Mouse (Mus musculus): Measurements from ENCODE around the gene Cysrt1. TPM values are rescaled to one million over a fixed set of nuclear protein-coding genes. Genes with fewer than 3 reads are reported as not detected.
A peak's percentile ranks its signal among the peaks of the same experiment; 100 is the strongest.

The Cysrt1 gene
- not detected in 2 replicates for polyA plus RNA-seq (2016; fragmentation: Nextera tagmentation; extraction: Ambion mirVana)

DNA sequence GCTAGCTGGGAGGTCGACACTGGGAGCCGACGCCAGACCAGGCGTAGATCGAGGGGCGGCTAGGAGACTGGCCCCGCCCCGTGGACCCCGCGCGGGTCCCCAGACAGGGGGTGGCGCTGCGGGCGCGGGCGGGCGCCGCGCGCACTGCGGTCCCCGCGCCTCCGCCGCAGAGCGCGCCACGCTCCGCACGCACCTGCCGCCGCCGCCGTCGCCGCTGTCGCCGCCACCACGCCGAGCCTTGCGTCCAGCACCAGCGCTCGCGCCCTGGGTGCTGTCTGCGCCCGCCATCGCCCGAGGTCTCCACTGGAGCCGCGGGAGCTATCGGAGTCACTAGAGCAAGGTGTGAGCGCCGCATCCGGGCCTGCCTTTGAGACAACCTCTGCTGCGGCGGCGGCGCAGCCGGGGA lies at the start of gene Cysrt1, which contains the start of gene Rnf208:
Gene Cysrt1 (minus strand): TSS at position 352 of the 406 bp plus-strand sequence.
Gene Rnf208 (plus strand): TSS at position 155 of the 406 bp plus-strand sequence.
- H3K27me3 ChIP-seq: peaks cover 37% of the 10 kb centered on the region
- H3K27ac ChIP-seq (replicated peaks): peak within 1 kb of the TSS; percentile 42; the same call in 1 of the 2 replicates
- peaks cover 21% of the 10 kb centered on the region; the same call in 1 of the 2 replicates for H3K36me3 ChIP-seq
- peak; percentile 51; the same call in 1 of the 2 replicates for ATAC-seq (ENCODE audit: low FRiP score, low read depth)
- no peaks in the 10 kb centered on the region for H3K9me3 ChIP-seq
- H3K4me3 ChIP-seq: peak within 1 kb of the TSS; percentile 68
- 0% methylated on average over 23 of the region's 59 CpGs for WGBS
- H3K4me1 ChIP-seq: peaks cover 30% of the 10 kb centered on the region
- peak within 1 kb of the TSS; percentile 83 for H3K9ac ChIP-seq (replicated peaks)
- H3K4me2 ChIP-seq (replicated peaks): peak within 1 kb of the TSS; percentile 94

DNA sequence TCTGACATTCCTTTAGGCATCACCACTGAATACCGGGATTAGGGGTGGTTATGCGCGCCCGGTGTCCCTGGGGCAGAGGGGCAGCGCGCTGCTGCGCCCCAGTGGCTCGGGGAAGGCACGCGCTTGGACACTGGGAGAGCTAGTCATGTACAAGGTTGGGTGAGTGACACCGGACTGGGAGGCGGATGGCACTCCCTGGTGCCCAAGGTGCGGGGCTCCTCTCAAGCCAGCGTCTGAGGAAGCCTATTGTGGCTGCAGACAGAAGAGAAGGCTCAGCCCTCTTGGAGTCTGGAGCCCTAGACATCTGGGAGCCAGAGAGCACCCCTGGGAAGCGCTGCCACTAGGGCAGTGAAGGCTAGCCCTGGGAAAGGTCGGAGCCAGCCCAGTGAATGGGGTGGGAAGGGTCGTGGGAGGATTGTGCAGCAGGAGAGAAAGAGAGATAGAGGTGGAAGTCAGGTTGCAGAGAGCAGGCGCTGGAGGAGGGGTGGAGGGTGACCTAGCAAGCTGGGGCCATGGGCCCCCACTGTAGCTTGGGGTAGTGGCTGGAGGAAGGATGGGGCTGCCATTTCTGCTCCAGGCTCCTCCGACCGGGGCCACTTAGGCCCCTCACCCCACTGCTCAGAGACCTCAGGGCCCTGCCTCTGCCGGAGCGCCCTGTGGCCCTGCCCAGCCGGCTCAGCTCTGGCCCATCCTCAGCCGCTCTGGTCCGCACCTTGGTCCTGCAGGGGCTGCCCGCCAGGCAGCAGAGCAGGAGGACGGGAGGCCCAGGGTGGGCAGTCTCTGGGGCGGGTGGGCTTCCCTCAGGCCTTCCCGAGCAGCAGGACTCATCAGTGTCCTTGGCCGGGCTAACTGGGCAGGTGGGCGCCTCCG lies 49.2 kb upstream of the Cysrt1 start:
- no peak overlapping the region for H3K27ac ChIP-seq (replicated peaks)
- peak overlapping the region; percentile 28 for H3K4me3 ChIP-seq
- H3K4me1 ChIP-seq: peaks cover 17% of the 10 kb centered on the region
- no peak; the same call in 1 of the 2 replicates for ATAC-seq (ENCODE audit: low FRiP score, low read depth)
- H3K9me3 ChIP-seq: no peaks in the 10 kb centered on the region
- H3K4me2 ChIP-seq (replicated peaks): peak overlapping the region; percentile 43
- H3K9ac ChIP-seq (replicated peaks): 0 out of 2 replicates have a peak overlapping the region, but pooled peaks have one; percentile 39
- H3K27me3 ChIP-seq: peaks cover 87% of the 10 kb centered on the region
- 0 out of 2 replicates have a peak, but pooled peaks cover 1% of the 10 kb centered on the region for H3K36me3 ChIP-seq
- 5% methylated on average over 32 of the region's 32 CpGs for WGBS

DNA sequence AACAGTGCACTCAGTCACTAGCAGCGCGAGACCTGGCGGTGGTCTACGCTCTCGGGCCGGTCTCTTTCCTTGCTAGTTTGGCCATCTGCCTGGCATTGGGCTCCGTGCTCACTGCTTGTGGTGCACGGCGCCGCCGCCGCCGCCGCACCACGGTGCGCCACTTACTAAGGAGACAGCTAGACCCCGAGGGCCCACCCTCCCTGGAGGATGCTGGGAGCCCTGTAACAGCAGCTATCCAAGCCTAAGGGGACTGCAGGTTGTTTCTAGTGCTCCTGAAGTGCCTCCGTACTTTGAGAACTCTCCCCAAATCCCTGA lies 48.5 kb upstream of the Cysrt1 start:
- H3K4me2 ChIP-seq (replicated peaks): peak overlapping the region; percentile 15
- no peaks in the 10 kb centered on the region for H3K9me3 ChIP-seq
- H3K27ac ChIP-seq (replicated peaks): no peak overlapping the region
- no peak for ATAC-seq (ENCODE audit: low FRiP score, low read depth)
- H3K36me3 ChIP-seq: peaks cover 8% of the 10 kb centered on the region
- H3K4me1 ChIP-seq: peaks cover 17% of the 10 kb centered on the region
- 1% methylated on average over 18 of the region's 18 CpGs for WGBS
- no peak overlapping the region; the same call in 1 of the 2 replicates for H3K4me3 ChIP-seq
- H3K9ac ChIP-seq (replicated peaks): no peak overlapping the region
- H3K27me3 ChIP-seq: peaks cover 80% of the 10 kb centered on the region

DNA sequence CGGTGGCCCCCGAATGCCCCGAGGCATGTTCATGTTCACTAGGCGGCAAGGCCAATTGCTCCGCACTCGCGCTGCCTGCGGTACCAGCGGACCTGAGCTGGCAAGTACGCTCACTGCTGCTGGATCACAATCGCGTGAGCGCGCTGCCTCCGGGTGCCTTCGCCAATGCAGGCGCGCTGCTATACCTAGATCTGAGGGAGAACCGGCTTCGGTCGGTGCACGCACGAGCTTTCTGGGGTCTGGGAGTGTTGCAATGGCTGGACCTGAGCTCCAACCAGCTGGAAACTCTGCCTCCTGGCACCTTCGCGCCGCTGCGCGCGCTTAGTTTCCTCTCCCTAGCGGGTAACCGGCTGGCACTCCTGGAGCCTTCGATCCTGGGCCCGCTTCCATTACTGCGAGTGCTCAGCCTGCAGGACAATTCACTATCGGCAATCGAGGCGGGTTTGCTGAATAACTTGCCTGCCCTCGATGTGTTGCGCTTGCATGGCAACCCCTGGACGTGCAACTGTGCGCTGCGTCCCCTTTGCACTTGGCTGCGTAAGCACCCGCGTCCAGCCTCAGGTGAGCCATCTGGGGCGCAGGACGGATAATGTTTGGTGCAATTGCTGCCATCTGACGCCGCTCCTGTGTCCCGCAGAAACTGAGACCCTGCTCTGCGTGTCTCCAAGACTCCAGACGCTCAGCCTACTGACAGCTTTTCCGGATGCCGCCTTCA lies 48.0 kb upstream of the Cysrt1 start:
- no peak for ATAC-seq (ENCODE audit: low FRiP score, low read depth)

DNA sequence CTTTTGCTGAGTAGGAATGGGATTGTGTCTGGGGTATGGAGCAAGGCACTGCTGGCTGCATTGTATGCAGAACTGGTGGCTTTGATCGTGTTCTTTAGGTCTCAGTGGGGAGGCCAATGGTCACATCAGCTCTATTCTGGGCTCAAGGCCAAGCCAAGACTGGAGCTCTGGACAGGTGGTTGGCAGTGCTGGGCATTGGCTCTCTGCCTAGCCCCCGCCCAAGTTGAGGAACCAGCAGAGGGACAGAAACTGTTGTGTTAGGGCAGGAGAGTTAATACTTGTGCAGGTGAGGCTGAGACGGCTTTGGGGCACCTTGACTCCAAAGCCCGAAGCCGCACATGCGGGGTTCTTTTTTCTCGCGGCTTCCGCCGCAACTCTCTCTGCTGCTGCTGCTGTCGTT lies 47.4 kb upstream of the Cysrt1 start, which contains the start of gene Lrrc26:
Gene Lrrc26 (plus strand): TSS at position 265 of the 400 bp plus-strand sequence.
- WGBS: 10% methylated on average over 11 of the region's 11 CpGs
- no peak for ATAC-seq (ENCODE audit: low FRiP score, low read depth)
- peak within 1 kb of the TSS; percentile 15 for H3K4me2 ChIP-seq (replicated peaks)
- no peaks in the 10 kb centered on the region for H3K9me3 ChIP-seq
- H3K4me1 ChIP-seq: peaks cover 17% of the 10 kb centered on the region
- no peak within 1 kb of the TSS for H3K9ac ChIP-seq (replicated peaks)
- H3K36me3 ChIP-seq: peaks cover 19% of the 10 kb centered on the region
- H3K27ac ChIP-seq (replicated peaks): no peak within 1 kb of the TSS
- peaks cover 69% of the 10 kb centered on the region for H3K27me3 ChIP-seq
- peak within 1 kb of the TSS; percentile 9; the same call in 1 of the 2 replicates for H3K4me3 ChIP-seq

More for the DNA sequence above, 48.0 kb upstream of the Cysrt1 start:
- 0 out of 2 replicates have a peak overlapping the region, but pooled peaks have one; percentile 9 for H3K4me3 ChIP-seq
- no peak overlapping the region for H3K9ac ChIP-seq (replicated peaks)
- H3K36me3 ChIP-seq: peaks cover 13% of the 10 kb centered on the region
- 3% methylated on average over 54 of the region's 54 CpGs for WGBS
- peaks cover 75% of the 10 kb centered on the region for H3K27me3 ChIP-seq
- H3K9me3 ChIP-seq: no peaks in the 10 kb centered on the region
- no peak overlapping the region for H3K27ac ChIP-seq (replicated peaks)
- peak overlapping the region; percentile 15; the same call in 1 of the 2 replicates for H3K4me2 ChIP-seq (replicated peaks)
- peaks cover 17% of the 10 kb centered on the region for H3K4me1 ChIP-seq

DNA sequence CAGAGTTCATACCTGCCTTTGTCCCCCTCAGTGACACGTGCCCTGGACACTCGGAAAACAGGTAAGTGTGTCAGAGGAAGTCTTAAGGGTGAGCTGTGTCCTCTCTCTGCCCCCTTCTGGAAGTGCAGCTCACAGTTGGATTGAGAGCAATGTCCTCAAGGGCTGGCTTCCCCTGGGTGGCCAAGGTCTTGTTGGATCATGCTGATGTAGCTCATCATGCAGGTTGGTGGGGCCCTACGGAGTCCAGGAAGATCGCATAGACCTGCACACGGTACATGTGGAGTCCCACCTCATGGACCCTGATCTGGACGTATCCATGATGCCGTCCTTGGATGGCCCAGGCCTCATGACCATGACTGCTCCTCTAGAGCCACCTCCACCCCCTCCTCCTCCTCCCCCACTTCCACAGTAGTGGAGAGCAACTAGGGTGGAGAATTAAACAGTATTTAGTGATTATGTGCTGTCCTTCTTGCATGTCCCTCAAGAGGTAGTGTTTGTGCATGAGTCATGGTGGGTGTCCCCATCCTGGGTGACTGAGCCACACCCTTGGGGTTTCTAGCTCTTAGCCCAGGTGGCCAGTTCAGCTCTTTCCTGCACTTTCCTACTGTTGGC lies 46.6 kb upstream of the Cysrt1 start:
- no peak for ATAC-seq (ENCODE audit: low FRiP score, low read depth)
- H3K4me2 ChIP-seq (replicated peaks): no peak overlapping the region
- 74% methylated on average over 7 of the region's 7 CpGs for WGBS

DNA sequence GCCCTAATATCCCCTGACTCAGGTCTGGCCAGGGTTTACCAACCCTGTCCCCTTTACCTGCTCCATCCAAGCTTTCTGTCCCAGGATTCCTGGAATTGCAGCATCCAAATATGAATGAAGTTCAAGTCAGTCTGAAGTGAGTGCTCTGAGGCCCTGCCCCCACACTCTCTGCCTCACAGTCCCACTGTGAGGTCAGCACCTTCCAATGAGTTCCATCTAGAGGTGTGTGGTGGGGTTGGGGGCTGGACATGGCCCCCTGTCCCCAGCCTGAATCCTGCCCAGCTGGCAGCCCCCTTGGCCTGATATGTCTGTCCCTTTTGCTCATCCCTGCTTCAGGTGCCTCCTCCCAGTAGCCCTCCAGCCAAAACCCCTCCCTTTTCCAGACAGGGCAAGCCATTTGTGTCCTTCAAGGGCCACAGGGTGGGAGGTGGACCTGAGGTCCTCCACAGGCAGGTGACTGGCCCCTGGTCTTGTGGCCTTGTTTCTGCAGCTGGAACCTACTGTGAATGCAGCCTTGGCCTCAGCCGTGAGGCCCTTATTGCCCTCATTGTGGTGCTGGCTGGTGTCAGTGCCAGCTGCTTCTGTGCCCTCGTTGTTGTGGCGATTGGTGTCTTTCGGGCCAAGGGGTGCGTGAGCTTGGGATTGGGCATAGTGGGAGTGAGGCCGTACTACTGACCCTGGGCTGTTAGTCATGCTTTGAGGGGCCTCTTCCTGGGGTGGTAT lies 45.8 kb upstream of the Cysrt1 start, which contains the start of gene Tmem210:
Gene Tmem210 (plus strand): TSS at position 219 of the 723 bp plus-strand sequence.
- peaks cover 34% of the 10 kb centered on the region for H3K36me3 ChIP-seq
- H3K9me3 ChIP-seq: no peaks in the 10 kb centered on the region
- whole genome bisulfite sequencing: 84% methylated on average over 6 of the region's 6 CpGs
- H3K4me1 ChIP-seq: peaks cover 17% of the 10 kb centered on the region
- no peak for ATAC-seq (ENCODE audit: low FRiP score, low read depth)
- no peak within 1 kb of the TSS for H3K4me2 ChIP-seq (replicated peaks)
- peaks cover 54% of the 10 kb centered on the region for H3K27me3 ChIP-seq
- H3K4me3 ChIP-seq: no peak within 1 kb of the TSS
- H3K27ac ChIP-seq (replicated peaks): no peak within 1 kb of the TSS
- H3K9ac ChIP-seq (replicated peaks): no peak within 1 kb of the TSS

More for the DNA sequence above, 46.6 kb upstream of the Cysrt1 start:
- no peak overlapping the region for H3K4me3 ChIP-seq
- no peak overlapping the region for H3K9ac ChIP-seq (replicated peaks)
- peaks cover 17% of the 10 kb centered on the region for H3K4me1 ChIP-seq
- no peaks in the 10 kb centered on the region for H3K9me3 ChIP-seq
- peaks cover 27% of the 10 kb centered on the region for H3K36me3 ChIP-seq
- H3K27ac ChIP-seq (replicated peaks): no peak overlapping the region
- peaks cover 61% of the 10 kb centered on the region for H3K27me3 ChIP-seq

DNA sequence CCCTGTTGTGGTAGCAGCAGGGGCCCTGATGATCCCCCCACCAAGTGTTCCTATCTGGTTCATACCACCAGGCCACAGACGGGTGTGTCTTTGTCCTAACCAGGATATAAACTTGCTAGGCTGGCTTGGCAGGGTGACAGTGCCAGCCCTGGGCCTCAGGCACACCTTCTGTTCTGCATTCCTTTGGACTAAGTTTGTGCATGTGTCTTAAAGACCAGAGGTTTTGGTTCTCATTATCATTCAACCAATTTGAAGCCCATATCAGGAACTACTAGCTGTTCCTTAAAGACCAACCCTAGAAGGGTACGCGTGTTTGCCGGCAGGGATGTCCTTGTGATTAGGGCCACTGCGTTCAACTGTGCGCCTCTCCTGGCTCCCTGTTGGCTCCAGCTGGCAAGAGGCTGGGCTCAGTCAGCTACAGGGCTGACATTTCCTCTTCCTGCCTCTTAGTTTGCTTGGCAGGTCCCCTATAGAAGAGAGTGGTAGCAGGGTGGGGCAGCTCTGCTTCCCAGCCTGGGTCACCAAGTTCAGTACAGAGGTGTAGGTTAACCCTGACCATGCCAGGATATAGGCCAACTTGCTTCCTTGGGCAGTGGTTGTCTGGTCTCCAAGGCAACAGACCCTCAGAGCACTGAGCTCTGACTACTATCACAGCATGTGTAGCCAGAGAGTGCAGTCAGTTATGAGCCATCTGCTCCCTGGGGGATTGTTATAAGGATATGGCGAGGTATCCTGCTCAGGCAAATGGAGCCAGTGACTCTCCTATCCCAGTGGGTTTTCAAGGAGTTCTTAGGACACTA lies 44.8 kb upstream of the Cysrt1 start:
- 57% methylated on average over 7 of the region's 7 CpGs for WGBS
- no peak overlapping the region for H3K4me3 ChIP-seq
- no peak overlapping the region for H3K4me2 ChIP-seq (replicated peaks)
- no peak overlapping the region for H3K27ac ChIP-seq (replicated peaks)
- no peaks in the 10 kb centered on the region for H3K9me3 ChIP-seq
- peaks cover 43% of the 10 kb centered on the region for H3K27me3 ChIP-seq
- peaks cover 44% of the 10 kb centered on the region for H3K36me3 ChIP-seq
- no peak for ATAC-seq (ENCODE audit: low FRiP score, low read depth)
- no peak overlapping the region for H3K9ac ChIP-seq (replicated peaks)
- H3K4me1 ChIP-seq: peaks cover 12% of the 10 kb centered on the region

DNA sequence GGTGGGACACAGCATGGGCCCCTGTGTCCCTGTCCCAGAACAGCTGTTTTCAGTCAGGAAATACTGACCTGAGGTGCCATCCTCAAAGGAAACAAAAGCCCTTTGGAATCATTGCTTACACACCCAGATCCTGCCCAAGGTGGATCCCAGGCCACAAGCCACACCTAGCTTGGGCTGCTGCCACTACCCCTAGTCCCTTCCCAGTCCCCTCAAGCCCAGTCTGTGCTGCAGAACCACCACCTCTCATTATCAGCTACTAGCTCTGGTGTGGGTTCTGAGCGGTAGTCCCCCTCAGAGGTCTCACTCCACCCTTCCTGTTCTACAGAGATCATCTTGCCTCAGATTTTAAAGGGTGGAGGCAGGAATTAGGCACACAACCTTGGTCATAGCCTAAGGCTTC lies 44.1 kb upstream of the Cysrt1 start:
- no peak overlapping the region for H3K27ac ChIP-seq (replicated peaks)
- H3K4me3 ChIP-seq: no peak overlapping the region
- peaks cover 36% of the 10 kb centered on the region for H3K27me3 ChIP-seq
- 83% methylated on average over 1 of the region's 1 CpGs for WGBS
- peaks cover 8% of the 10 kb centered on the region; the same call in 1 of the 2 replicates for H3K4me1 ChIP-seq
- peaks cover 50% of the 10 kb centered on the region for H3K36me3 ChIP-seq
- no peak overlapping the region for H3K4me2 ChIP-seq (replicated peaks)
- no peak for ATAC-seq (ENCODE audit: low FRiP score, low read depth)
- no peak overlapping the region for H3K9ac ChIP-seq (replicated peaks)
- H3K9me3 ChIP-seq: no peaks in the 10 kb centered on the region

DNA sequence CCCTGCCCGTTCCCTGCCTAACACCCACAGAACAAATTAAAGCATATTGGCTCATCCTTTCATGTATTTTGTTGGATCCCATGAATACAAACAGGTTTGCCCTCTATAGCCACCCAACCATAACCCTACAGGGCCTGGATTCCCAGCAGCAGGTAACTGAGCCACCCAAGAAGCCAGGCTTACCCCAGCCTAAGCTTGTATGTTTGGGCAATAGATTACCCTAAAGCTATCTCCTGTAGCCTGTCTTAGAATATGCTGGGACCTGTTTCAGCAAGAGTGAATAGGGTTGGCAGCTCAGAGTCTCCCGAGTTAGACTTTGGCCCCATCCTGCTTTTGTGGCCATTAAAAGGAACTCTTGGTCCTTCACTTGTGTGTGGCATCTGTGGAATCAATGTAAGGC lies 43.3 kb upstream of the Cysrt1 start:
- 91% methylated on average over 2 of the region's 2 CpGs for WGBS
- no peak for ATAC-seq (ENCODE audit: low FRiP score, low read depth)

More for the DNA sequence above, 43.3 kb upstream of the Cysrt1 start:
- Histone ChIP-seq H3K4me2 (replicated peaks) (no peak overlapping the region), H3K9ac (replicated peaks) (no peak overlapping the region), H3K27me3 (peaks cover 28% of the 10 kb centered on the region), H3K4me3 (no peak overlapping the region), H3K27ac (replicated peaks) (no peak overlapping the region), H3K9me3 (no peaks in the 10 kb centered on the region), H3K4me1 (peaks cover 8% of the 10 kb centered on the region; the same call in 1 of the 2 replicates), H3K36me3 (peaks cover 58% of the 10 kb centered on the region)

Measured in midbrain, embryonic 12.5 days (tissue).